Mouse (Mus musculus) right cerebral cortex, postnatal 36 days (tissue): Measurements from ENCODE around the gene Sh3bp5.

Experiments
- DNase-seq, 2 experiments: peaks; one replicate each; pipeline ENCODE4 v3.0.0; 2022; ENCODE audit warnings: low spot score in 2 of 2, mixed read lengths in 1 of 2

The Sh3bp5 gene

DNA sequence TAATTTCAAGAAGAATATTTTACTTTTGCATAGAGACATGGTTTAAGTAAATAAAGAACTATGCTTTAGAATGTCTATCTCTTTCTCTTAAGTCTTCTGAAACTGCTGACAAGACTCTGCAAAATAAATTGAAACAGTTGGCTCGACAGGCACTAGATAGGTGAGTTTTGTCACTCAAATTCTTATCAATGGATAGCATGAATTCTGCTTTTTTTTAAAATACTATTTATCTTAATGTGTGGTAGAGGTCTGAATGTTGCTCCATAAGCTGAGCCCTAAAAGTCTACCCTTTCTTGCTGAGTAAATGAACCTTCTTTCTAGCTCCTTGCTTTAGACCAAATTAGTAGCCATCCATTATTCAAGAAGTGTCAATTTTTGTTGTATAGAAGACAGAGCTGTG lies 90.5 kb downstream of the Sh3bp5 start:
- DNase-seq, result no peak

DNA sequence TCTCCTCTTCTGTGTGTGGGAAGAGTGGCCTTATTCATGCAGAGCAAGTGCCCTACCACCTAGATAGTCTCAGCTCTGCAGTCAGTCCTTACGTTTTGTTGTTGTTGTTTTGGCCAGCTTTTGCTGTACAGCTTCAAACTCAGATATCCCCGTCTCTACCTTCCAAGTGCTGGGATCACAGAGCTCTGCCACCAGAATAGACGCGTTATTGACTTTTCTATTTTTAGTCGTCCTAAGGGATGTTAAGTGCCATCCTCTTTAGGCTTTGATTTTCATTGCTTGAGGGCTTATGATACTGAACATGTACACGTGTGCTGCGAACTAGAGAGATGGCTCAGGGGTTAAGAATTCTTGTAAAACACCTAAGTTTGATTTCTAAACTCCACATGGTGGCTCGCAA lies 92.6 kb downstream of the Sh3bp5 start:
- no peak for DNase-seq

DNA sequence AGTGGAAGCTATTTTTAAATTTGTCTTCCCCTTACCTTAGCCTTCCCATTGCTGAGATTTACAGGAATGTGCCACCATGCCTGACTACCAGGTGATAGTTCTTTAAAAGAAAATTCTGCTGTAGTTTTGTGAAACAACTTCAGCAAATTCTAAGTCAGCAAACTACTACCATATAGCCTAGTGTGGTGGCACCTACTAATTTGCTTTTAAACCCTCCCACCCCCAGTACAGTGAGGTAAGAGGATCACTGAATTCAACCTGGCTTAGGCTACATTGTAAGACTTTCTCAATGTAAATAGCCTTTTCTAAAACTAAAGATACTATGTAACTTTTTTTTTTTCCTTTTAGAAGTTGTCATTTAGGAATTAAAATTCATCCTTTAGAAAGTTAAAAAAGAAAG lies 97.9 kb downstream of the Sh3bp5 start:
- DNase-seq, result no peak

DNA sequence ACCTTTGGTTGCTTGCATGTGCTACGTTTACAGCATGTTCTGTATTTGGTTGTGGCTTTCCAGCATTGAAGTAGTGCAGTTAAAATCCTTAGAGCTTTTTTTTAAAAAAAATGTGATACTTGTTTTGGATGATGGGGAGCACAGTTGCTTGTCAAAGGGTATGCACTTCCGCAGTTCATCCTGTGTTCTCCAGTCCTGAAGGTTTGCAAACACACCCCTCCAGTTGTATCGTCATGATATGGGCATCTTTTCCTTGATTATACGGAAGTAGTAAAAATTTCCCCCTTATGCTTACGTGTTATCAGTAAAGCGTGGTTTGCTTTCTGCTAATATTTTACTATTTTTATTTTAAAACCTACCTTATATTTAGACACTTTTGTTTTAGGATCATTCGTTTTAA lies 98.5 kb downstream of the Sh3bp5 start:
- no peak for DNase-seq

DNA sequence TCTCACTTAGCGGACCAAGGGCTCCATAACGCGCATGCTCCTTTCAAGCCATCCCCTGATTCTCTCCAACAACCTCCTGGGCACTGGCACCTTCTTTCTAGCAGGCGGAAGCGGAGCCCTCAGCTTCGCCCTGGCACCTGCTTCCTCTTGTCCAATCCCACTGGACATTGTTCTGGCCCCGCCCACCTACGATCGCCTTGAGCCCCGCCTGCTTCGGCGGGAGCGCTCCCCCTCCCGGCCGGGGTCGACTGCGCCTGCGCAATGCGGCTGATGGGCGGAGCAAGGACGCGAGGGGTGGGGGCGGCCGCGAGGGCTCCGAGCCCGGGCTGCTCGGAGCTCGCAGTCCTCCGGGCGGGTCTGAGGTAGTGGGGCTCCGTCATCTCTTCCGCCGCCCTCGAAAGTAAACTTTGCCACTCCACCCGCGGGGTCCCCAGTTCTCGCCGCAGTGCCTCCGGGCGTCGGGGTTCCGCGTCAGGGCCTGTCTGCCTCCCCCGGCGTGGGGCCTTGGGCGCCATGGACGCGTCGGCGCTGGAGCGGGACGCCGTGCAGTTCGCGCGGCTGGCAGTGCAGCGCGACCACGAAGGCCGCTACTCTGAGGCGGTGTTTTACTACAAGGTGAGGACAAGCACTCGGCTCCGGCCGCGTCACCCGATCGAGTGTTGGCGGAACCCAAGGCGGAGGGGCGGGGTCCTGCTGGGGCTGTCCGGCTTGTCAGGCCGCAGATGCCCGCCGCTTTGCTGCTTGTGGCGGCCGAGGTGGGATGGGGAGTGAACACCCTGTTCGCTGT lies 99.3 kb downstream of the Sh3bp5 start, which contains the start of gene Capn7:
TSS of gene Capn7 (plus strand) at position 270 of the 787 bp plus-strand sequence.
- DNase-seq, result peak; percentile 94 to 96

DNA sequence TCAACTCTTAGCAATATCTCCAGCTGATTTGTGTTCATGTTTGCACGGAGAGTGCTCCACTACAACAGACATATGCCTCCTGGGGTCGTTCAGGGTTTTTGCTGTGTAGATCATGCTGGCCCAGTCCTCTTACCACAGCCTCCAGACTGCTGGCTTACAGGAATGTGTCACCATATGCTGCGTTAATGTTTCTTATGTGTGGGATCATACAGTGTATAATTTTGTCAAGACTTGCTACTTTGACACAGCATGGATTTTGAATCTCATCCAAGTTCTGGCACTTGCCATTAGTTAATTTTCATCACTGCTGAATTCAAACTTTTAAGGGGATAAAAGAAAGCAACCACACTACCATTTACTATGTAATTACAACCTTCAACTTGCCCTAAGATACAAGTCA lies 100.1 kb downstream of the Sh3bp5 start:
- no peak for DNase-seq

DNA sequence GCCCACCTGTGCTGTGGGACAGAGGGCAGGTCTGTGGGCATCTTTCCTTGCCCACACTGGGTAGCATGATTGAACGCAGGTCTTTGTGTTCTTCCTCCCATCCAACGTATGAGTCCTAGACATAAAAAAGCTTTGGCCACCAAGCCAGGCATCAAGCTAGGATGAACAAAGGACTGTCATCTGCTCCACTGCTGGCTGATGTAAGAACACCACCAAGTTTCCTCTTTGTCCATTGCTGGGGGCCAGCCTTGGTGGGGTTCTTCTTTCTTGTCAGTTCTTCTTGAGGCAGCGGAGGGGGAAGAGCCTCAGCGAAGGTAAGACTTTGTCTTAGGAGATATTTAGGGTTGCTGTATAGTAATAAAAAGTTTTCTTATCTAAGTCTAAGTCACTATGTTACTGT lies 104.9 kb downstream of the Sh3bp5 start:
- DNase-seq, result no peak

DNA sequence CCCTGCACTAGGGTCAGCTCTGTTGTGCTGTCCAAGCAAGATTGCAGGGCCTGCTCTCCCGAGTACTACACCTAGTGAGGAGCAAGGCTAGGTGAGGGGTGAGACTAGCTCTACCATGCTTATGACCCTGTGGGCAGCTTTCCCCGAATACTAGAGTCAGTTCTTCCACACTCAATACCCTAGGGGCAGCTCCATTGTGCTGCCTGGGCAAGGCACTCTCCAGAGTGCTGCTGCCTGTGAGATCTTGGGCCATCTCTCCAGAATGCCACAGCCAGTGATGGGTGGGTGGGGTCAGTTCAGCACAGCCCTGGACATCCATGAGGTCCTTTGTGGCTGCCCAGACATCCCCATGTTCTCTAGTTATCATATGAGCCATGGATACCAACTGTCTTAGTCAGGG lies 106.1 kb downstream of the Sh3bp5 start:
- no peak for DNase-seq

DNA sequence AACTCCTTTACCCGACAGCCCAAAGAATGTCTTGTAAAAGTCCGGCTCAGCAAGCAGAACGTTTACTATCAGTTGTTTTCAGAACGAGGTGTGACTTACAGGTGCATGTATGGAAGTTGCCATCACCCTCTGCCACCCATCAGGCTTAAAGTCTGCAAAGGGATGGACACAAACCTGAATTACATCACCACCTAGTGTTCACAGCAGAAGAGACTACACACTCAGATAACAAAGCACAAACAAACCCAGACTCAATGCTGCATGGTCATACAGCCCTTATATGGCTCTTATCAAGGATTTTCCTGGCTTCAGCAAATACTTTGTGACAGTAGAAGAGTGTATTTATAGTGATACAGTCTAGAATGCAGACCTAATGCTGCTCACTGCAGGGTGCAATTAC lies 108.2 kb downstream of the Sh3bp5 start:
- no peak for DNase-seq

DNA sequence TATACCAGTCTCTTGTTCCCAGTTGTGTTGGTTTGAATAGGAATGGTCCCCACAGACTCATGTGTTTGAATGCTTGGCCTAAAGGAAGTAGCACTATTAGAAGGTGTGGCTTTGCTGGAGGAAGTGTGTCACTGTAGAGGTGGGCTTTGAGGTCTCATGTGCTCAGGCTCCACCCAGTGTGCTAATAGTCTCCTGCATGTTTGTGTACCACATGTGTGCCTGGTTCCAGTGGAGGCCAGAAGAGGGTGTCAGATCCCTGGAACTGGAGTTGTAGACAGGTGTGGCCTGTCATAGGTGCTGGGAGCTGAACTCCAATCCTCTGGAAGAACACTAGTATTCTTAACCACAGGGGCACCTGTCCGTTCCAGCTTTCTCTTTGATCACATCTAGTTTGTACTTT lies 108.7 kb downstream of the Sh3bp5 start:
- DNase-seq, result no peak

DNA sequence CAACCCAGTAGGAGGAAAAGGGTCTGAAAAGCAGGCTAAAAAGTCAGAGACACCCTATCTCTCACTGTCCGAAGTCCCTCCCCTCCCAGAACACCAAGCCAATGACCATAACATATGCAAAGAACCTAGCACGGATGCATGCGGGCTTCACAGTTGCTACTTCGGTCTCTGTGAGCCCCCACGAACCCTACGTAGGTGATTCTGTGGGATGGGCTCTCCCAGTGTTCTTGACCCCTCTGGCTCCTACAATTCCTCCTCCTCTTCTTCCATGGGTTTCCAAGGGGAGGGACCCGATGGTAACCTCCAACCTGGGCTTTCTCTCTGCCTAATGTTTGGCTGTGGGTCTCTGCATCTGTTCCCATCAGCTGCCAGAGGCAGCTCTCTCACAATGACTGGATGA lies 109.1 kb downstream of the Sh3bp5 start:
- no peak for DNase-seq

DNA sequence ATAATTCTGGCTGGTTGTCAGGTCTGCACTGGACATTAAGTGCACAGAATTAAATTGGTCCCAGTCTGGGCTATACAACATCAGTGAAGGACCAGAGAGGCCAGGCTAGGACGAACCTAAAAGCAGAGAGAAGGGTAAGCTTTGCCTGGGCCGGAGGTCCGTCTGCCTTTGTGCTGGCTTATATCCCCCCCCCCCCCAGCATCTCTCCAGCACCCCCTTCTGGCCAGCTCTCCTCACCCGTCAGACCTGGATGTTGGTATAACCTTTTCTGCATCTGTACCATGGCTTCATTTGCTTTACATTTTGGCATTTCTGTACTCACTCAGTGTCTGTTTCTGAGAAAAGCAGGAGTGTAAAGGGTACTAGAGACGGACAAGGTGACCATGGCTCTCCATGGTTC lies 110.3 kb downstream of the Sh3bp5 start:
- no peak for DNase-seq

DNA sequence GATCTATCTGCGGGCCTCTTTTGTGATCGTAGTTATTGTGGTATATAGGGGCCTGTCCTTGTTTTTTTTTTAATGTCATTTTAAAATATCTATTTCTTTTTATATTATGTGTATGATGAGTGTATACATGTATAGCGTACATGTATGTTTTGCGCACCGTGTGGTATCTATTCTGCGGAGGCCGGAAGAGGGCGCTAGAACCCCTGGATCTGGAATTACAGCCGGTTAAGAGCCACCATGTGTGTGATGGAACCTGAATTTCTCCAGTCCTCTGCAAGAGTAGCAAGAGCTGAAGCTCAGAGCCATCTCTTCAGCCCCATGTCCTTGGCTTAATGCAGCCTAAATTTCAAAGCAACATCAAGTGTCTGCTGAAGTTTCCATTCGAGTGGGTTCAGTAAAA lies 111.0 kb downstream of the Sh3bp5 start:
- DNase-seq, result no peak

DNA sequence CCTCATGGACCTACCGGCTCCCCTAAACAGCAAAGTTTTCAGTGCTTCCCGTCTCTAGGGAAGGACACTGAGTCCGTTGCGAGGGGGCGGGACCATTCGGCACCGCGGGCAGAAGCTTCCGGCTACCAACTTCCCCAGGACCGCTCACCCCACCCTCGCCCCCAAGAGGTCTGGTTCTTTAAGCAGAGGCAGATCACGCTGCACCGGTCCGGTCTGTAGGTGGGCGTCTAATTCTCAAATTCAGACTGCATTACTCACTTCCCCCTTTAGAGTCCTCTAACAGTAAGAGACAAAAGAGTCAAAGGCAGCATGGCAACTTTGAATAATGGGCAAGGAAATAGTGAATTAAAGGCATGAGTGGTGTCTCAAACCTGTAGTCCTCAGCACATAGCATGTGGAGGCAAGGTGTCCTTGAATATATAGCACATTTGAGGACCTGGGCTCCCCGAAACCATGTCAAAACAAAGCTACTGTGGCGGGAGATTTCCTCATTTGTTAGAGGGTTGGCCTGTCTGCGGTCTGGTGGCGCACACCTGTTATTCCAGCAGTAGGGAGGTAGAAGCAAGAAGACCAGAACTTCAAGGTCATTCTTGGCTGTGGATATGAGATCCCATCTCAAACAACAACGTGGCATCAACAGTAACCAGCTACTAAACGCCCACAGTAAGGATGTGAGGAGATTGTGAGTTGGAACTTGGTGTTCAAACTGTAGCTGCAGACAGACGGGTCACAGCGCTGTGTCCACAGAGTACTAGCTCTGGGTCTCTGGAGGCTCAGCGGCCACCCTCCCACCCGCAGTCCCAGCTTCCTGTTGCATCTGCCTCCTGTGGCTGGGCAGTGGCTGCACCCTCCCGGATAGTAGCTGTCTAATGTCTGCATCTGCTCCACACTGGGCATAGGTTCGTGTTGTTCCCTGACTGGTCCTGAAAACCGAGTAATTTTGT lies 111.8 kb downstream of the Sh3bp5 start, which contains the start of gene Dnah1:
TSS of gene Dnah1 (minus strand) at position 48 of the 944 bp plus-strand sequence.
- no peak for DNase-seq

DNA sequence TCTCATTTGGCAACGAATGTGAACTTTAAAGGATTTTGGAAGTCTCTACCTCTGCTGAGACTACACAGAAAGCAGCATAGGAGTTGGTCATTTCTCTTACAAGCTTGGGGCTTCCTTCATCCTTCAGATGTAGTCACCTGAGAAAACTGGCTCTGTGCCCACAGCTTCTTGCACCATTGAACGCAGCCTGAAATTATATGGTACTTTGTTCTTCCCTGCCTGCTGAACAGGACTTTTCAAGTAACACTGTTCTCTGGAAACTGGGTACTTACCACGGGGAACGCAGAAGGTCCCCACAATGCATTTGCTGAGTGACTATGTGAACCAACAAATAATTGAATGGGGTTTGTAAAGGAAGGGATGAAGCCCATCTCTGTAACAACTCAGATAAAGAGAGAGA lies 112.7 kb downstream of the Sh3bp5 start:
- no peak for DNase-seq

DNA sequence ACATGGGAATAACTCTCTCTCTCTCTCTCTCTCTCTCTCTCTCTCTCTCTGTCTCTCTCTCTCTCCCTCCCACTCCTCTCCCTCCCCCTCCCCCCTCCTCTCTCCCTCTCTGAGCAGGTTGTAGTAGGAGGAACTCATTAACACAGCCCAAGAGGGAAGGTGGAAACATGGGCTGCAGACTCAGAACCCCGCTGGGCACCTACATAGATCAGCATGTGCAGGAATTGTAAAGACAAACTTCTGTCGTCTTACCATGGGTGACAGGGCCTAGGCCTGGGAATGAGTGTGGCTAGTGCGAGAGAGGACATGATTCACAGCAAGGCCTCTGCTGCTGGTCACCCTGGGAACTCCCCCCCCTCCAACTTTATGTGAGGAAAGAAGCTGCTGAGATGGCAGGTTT lies 113.7 kb downstream of the Sh3bp5 start:
- DNase-seq, result no peak

DNA sequence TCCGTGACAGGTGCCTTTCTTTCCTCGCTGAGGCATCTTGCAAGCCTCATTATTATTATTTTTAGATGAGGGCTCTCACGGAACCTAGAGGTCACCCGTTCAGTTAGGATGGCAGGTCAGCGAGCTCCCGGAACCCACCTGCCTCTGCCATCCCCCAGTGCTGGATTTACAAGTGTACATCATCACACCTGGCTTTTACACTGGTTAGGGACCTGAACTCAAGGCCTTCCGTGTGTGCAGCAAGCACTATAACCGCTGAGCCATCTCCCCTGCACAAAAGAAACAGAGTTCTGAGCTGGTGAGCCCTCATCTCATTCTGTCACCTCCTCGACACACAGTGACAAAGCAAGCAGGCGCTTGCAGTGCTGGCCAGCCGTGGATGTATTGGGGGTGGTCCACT lies 114.7 kb downstream of the Sh3bp5 start:
- DNase-seq, result no peak

DNA sequence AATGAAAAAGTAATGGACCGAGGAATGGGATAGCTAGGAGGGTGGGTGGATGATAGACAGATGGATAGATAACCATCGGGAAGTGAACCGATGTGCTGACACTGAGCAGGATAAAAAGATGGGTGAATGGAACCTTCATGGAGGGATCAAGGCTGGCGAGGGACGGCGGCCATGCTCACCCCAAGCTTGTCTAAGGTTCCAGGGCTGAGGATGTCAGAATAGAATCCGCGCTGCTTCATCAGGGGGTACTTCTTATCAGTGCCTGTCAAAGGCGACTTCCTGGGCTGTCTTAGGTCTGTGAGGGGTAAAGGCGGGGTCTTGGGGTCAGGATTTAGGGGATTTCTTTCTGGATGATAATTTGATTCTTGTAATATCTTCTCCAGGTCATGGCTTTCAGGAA lies 116.3 kb downstream of the Sh3bp5 start:
- no peak for DNase-seq

DNA sequence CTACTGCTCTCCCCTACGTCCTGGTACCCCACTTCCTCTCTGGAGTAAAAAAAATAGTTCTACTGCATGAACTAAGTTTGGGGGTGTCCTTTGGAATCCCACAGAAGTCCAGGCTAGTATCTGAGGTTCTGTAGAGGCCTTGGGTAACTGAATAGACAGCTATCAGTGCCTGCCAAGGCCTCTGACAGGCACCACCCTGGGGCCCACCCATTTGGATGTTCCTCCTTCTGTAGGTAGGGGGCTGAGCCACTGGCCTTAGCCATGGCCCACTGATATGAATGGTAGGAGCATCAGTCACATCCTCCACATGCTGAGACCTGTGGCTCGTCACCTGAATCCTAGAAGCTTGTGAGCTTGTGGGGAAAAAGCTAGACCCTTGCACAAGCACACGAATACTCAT lies 118.1 kb downstream of the Sh3bp5 start:
- no peak for DNase-seq

DNA sequence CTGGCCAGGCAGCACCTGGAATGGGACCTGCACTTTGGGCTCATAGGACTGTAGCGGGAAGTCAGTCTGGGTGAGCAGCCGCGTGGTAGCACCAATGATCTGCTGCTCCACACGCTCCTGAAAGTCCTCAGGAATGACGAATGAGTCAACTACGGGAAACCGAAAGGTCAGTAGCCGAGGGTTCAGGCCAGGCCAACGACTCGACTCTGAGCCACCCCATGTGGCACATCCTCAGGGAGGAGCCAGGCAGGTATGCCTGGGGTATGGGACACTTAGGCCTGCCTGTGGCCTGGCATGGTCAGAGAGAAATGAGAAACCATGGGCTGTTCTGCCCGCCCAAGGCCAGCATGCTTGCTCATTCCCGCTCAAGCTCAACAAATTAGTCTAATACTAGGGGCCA lies 119.3 kb downstream of the Sh3bp5 start:
- no peak for DNase-seq

DNA sequence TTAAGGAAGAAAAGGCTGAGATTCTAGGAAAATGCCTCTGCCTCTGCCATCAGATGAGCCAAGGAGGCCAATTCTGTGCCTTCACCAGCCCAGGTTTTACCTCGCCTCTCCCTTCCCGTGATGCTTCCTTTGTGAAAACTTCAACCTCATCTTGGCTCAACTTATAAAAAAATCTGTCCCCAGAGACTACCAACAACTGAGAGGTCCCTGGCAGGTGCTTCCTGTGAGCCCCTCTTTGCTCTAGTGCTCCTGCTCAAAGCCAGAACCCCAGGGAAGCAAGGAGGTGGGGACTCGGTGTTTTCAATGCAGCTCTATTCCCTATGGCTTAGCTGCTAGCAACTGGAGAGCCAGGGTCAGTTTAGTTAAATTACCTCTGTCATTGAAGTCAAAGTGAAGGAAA lies 122.7 kb downstream of the Sh3bp5 start:
- no peak for DNase-seq
